Comparison of ENCODE assay signal across 19 mouse cellular contexts in the genomic region with DNA sequence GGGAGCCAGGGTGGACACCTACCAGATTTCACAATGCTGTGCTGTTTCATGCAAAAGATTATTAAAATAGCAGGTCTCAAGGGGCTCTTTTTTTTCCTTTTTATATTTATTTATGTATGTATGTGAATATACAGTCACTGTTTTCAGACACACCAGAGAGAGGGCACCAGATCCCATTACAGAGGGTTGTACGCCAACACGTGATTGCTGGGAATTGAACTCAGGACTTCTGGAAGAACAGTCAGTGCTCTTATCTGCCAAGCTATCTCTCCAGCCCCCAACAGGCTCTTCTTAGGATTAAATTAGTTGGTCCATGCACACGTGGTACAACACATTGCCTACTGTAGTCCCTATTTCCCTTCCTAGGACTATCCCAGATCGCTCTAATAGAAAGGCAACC. TPM values are rescaled to one million over a fixed set of nuclear protein-coding genes. Genes with fewer than 3 reads are reported as not detected.
DNase-seq lines count a peak whose midpoint lies in the region; ATAC-seq and TF ChIP-seq lines count a peak whose summit lies in the region.
"Had no signal": no experiment of that assay in that cellular context is flagged by ENCODE, and none has a peak within 500 bp of the region (broad histone marks: within the 10 kb centered on the region; RNA-seq: fewer than 3 reads in every experiment).

No protein-coding gene starts in this region.

- H3K4me1 ChIP-seq in heart, embryonic 11.5 days (ENCODE audit: control insufficient read depth, insufficient read depth, low read length): no peaks in the 10 kb centered on the region; the same call in 1 of the 2 replicates
- peaks cover 23 to 44% of the 10 kb centered on the region in 2 experiments for H3K4me1 ChIP-seq in CH12.LX (ENCODE audit: control insufficient read depth in 1 of 2, insufficient read depth in 2 of 2)
- H3K4me1 ChIP-seq in limb, embryonic 10.5 days: no peaks in the 10 kb centered on the region
- no peaks in the 10 kb centered on the region for H3K4me1 ChIP-seq in liver, embryonic 12.5 days

- H3K27ac ChIP-seq in heart, embryonic 11.5 days (ENCODE audit: low read depth, low read length): no peak overlapping the region
- peak overlapping the region; percentile 82 for H3K27ac ChIP-seq in CH12.LX (ENCODE audit: insufficient read depth, low read depth)
- no peak overlapping the region for H3K27ac ChIP-seq in limb, embryonic 10.5 days
- H3K27ac ChIP-seq in liver, embryonic 12.5 days: no peak overlapping the region

- in situ Hi-C loops in CH12.LX (cut with MboI; ENCODE audit: low pct_ligation_motif_present, low pct_unique_long_range_greater_than_20kb, low sequenced_read_pairs): no loop called here

- no peak overlapping the region for H3K4me3 ChIP-seq in heart, embryonic 11.5 days (ENCODE audit: low read depth, low read length)
- H3K4me3 ChIP-seq in CH12.LX (replicated peaks in 1 of 3; ENCODE audit: low read depth in 2 of 3, low read length in 2 of 3, poor library complexity in 1 of 3): peak overlapping the region; percentile 14 to 61 (median 55)
- no peak overlapping the region for H3K4me3 ChIP-seq in limb, embryonic 10.5 days
- H3K4me3 ChIP-seq in liver, embryonic 12.5 days: no peak overlapping the region

- DNase-seq in heart, adult 11 months: peak; percentile 40
- DNase-seq in CH12.LX (ENCODE audit: extremely low read depth): no peak
- DNase-seq in limb, embryonic 10.5 days (ENCODE audit: low spot score): peak; percentile 1
- no peak for DNase-seq in cerebellum, adult 11-12 months
- DNase-seq: adrenal gland, adult 2 months; adrenal gland, adult 8-10 months; adrenal gland, postnatal 10 days; adrenal gland, postnatal 14 days; adrenal gland, postnatal 25 days; adrenal gland, postnatal 36 days; B cell, adult 2 months; cerebellum, adult 11 months; cerebellum, adult 18-20 months; cerebellum, adult 2 months; cerebellum, adult 8-10 months had no signal

- TF ChIP-seq POLR2A in CH12.LX (IDR thresholded peaks at IDR 0.05; ENCODE audit: low read depth, low read length): no peak

- TF ChIP-seq EP300 in CH12.LX (IDR thresholded peaks at IDR 0.05; ENCODE audit: low read length): no peak

- H3K9ac ChIP-seq in heart, embryonic 11.5 days (ENCODE audit: low read depth, low read length): no peak overlapping the region
- H3K9ac ChIP-seq in CH12.LX (ENCODE audit: insufficient read depth, low read depth): peak overlapping the region; percentile 63
- no peak overlapping the region for H3K9ac ChIP-seq in liver, embryonic 12.5 days

- no peak overlapping the region for H3K4me2 ChIP-seq in heart, embryonic 11.5 days
- H3K4me2 ChIP-seq in CH12.LX (ENCODE audit: insufficient read depth, low read depth, poor library complexity, severe bottlenecking): peak overlapping the region; percentile 87
- H3K4me2 ChIP-seq in liver, embryonic 12.5 days: no peak overlapping the region

- H3K36me3 ChIP-seq in heart, embryonic 11.5 days (ENCODE audit: control insufficient read depth, insufficient read depth, low read length): no peaks in the 10 kb centered on the region
- no peaks in the 10 kb centered on the region for H3K36me3 ChIP-seq in CH12.LX (replicated peaks in 1 of 2; ENCODE audit: control insufficient read depth in 1 of 2, insufficient read depth in 1 of 2, low read length in 1 of 2)
- no peaks in the 10 kb centered on the region for H3K36me3 ChIP-seq in limb, embryonic 10.5 days
- no peaks in the 10 kb centered on the region for H3K36me3 ChIP-seq in liver, embryonic 12.5 days
- H3K36me3 ChIP-seq: G1E had no signal

- TF ChIP-seq RAD21 in CH12.LX (IDR thresholded peaks at IDR 0.05; ENCODE audit: low read depth, low read length): no peak

- no peak for TF ChIP-seq CTCF in CH12.LX (conservative IDR thresholded peaks at IDR 0.05 in 1 of 2, IDR thresholded peaks at IDR 0.05 in 1 of 2; ENCODE audit: low read depth in 2 of 2, low read length in 2 of 2)

- 92% methylated on average over 4 of the region's 4 CpGs for WGBS in heart, embryonic 11.5 days (ENCODE audit: insufficient replicate concordance)
- WGBS in limb, embryonic 10.5 days: 95% methylated on average over 4 of the region's 4 CpGs
- 72% methylated on average over 4 of the region's 4 CpGs for WGBS in liver, embryonic 12.5 days (ENCODE audit: insufficient replicate concordance)

- dilution Hi-C loops in CH12.LX (cut with MboI; ENCODE audit: extremely low pct_ligation_motif_present, extremely low pct_unique_long_range_greater_than_20kb, low sequenced_read_pairs): no loop called here

- no peaks in the 10 kb centered on the region for H3K27me3 ChIP-seq in heart, embryonic 11.5 days (ENCODE audit: control insufficient read depth, insufficient read depth, low read length)
- H3K27me3 ChIP-seq in CH12.LX (replicated peaks): no peaks in the 10 kb centered on the region
- H3K27me3 ChIP-seq in limb, embryonic 10.5 days (ENCODE audit: low read depth, poor library complexity, severe bottlenecking): no peaks in the 10 kb centered on the region
- no peaks in the 10 kb centered on the region for H3K27me3 ChIP-seq in liver, embryonic 12.5 days (replicated peaks)

- H3K79me2 ChIP-seq in CH12.LX (replicated peaks; ENCODE audit: control insufficient read depth, extremely low read depth, insufficient read depth, poor library complexity, severe bottlenecking): peaks cover 7% of the 10 kb centered on the region; the same call in 1 of the 2 replicates

- no peak for ATAC-seq in heart, embryonic 11.5 days (replicated peaks; ENCODE audit: insufficient number of reproducible peaks, low FRiP score, low TSS enrichment)
- ATAC-seq in liver, embryonic 12.5 days: no peak
- ATAC-seq: Patski had no signal

- H3K9me3 ChIP-seq in heart, embryonic 11.5 days (replicated peaks; ENCODE audit: control insufficient read depth, low read length): no peaks in the 10 kb centered on the region
- H3K9me3 ChIP-seq in CH12.LX (replicated peaks; ENCODE audit: low read length): peaks cover 4% of the 10 kb centered on the region
- no peaks in the 10 kb centered on the region for H3K9me3 ChIP-seq in limb, embryonic 10.5 days (replicated peaks)
- no peaks in the 10 kb centered on the region for H3K9me3 ChIP-seq in liver, embryonic 12.5 days (replicated peaks)
- H3K9me3 ChIP-seq: G1E had no signal

TF ChIP-seq in CH12.LX, 34 proteins besides CTCF, POLR2A, EP300 and RAD21:
- peak; percentile 86 for TF ChIP-seq MXI1 (IDR thresholded peaks at IDR 0.05; ENCODE audit: low read depth, low read length)
- 0 out of 2 replicates have a peak, but pooled peaks have one; percentile 14 for TF ChIP-seq IRF4 (IDR thresholded peaks at IDR 0.05; ENCODE audit: low read depth, low read length)
- TF ChIP-seq MEF2A (IDR thresholded peaks at IDR 0.05; ENCODE audit: borderline replicate concordance, low read depth, low read length): 0 out of 2 replicates have a peak, but pooled peaks have one; percentile 5
- no peak for TF ChIP-seq ZKSCAN1 (IDR thresholded peaks at IDR 0.05; ENCODE audit: borderline replicate concordance, low read depth, low read length)
- TF ChIP-seq TCF12 (IDR thresholded peaks at IDR 0.05; ENCODE audit: low read depth, low read length): no peak
- peak; percentile 75 for TF ChIP-seq ZNF384 (IDR thresholded peaks at IDR 0.05; ENCODE audit: low read depth, low read length)
- peak; percentile 24 for TF ChIP-seq USF1 (IDR thresholded peaks at IDR 0.05; ENCODE audit: low read depth, low read length)
- no peak for TF ChIP-seq SMC3 (IDR thresholded peaks at IDR 0.05; ENCODE audit: low read depth, low read length)
- peak; percentile 60 for TF ChIP-seq BHLHE40 (IDR thresholded peaks at IDR 0.05; ENCODE audit: low read depth, low read length)
- 0 out of 2 replicates have a peak, but pooled peaks have one; percentile 71 for TF ChIP-seq CHD1 (IDR thresholded peaks at IDR 0.05; ENCODE audit: low read depth, low read length)
- no peak; the same call in 1 of the 2 replicates for TF ChIP-seq TBP (conservative IDR thresholded peaks at IDR 0.05; ENCODE audit: low read depth, low read length)
- TF ChIP-seq ZMIZ1 (IDR thresholded peaks at IDR 0.05; ENCODE audit: low read depth, low read length): no peak
- TF ChIP-seq SIN3A (IDR thresholded peaks at IDR 0.05; ENCODE audit: low read length): no peak
- no peak for TF ChIP-seq KAT2A (IDR thresholded peaks at IDR 0.05; ENCODE audit: insufficient replicate concordance, low read length)
- peak; percentile 73; the same call in 1 of the 2 replicates for TF ChIP-seq MYC (IDR thresholded peaks at IDR 0.05; ENCODE audit: low read depth, low read length)
- TF ChIP-seq NRF1 (IDR thresholded peaks at IDR 0.05; ENCODE audit: low read depth, low read length): no peak
- peak; percentile 13; the same call in 1 of the 2 replicates for TF ChIP-seq MAX (IDR thresholded peaks at IDR 0.05; ENCODE audit: low read length)
- no peak for TF ChIP-seq UBTF (IDR thresholded peaks at IDR 0.05; ENCODE audit: low read depth, low read length)

RNA-seq across cellular contexts. Expression of a gene that starts 32.7 kb away (rescaled TPM):
- 112 and 119 TPM in 2 replicates for polyA plus RNA-seq in heart, embryonic 11.5 days (2014; fragmentation: Nextera tagmentation; extraction: Ambion mirVana)
- 153 and 190 TPM in 2 replicates for total RNA-seq in CH12.LX (2012; rRNA removed)
- total RNA-seq in CH12.LX (2014; rRNA removed): 276 and 337 TPM in 2 replicates
- 258 and 279 TPM in 2 replicates for polyA plus RNA-seq in CH12.LX (2012; ENCODE audit: insufficient read length, low read depth)
- polyA plus RNA-seq in limb, embryonic 10.5 days (2016; fragmentation: Nextera tagmentation; extraction: Ambion mirVana): 86.4 and 104 TPM in 2 replicates
- 57.5 and 63.6 TPM in 2 replicates for polyA plus RNA-seq in liver, embryonic 12.5 days (2016; fragmentation: Nextera tagmentation; extraction: Ambion mirVana)

RNA-seq across cellular contexts. Expression of a gene that starts 40.2 kb away (rescaled TPM):
- 39.2 and 42.1 TPM in 2 replicates for polyA plus RNA-seq in heart, embryonic 11.5 days (2014; fragmentation: Nextera tagmentation; extraction: Ambion mirVana)
- total RNA-seq in CH12.LX (2012; rRNA removed): 41.6 and 43.0 TPM in 2 replicates
- 60.3 and 68.8 TPM in 2 replicates for total RNA-seq in CH12.LX (2014; rRNA removed)
- polyA plus RNA-seq in CH12.LX (2012; ENCODE audit: insufficient read length, low read depth): 66.8 and 78.7 TPM in 2 replicates
- polyA plus RNA-seq in limb, embryonic 10.5 days (2016; fragmentation: Nextera tagmentation; extraction: Ambion mirVana): 49.2 and 59.9 TPM in 2 replicates
- 31.6 and 32.3 TPM in 2 replicates for polyA plus RNA-seq in liver, embryonic 12.5 days (2016; fragmentation: Nextera tagmentation; extraction: Ambion mirVana)

Comparison
In these comparisons a context has a peak if more than half of its experiments do, and no peak if none do; other contexts are left out.
1. DNase-seq: peak in heart, adult 11 months (single experiment) and limb, embryonic 10.5 days (single experiment); none in CH12.LX (single experiment) and cerebellum, adult 11-12 months (single experiment).
2. H3K4me3 ChIP-seq: peak in CH12.LX (3 of 3); none in heart, embryonic 11.5 days (single experiment), limb, embryonic 10.5 days (single experiment) and liver, embryonic 12.5 days (single experiment).